Mouse (Mus musculus) thymus, postnatal 0 days (tissue): ENCODE results near the gene Gse1. TPM values are rescaled to one million over a fixed set of nuclear protein-coding genes. Genes with fewer than 3 reads are reported as not detected.

Source experiments
- DNase-seq: peaks from one replicate; pipeline ENCODE4 v3.0.0-alpha.2; 2015; ENCODE audit warnings: low spot score
- polyA plus RNA-seq: library from polyadenylated mRNA; unstranded; fragments of >200 nt; fragmentation: Nextera tagmentation; extraction: Ambion mirVana; gene quantifications from 2 replicates; pipeline ENCODE4 v1.2.1, GENCODE M21; 2015

The Gse1 gene
- polyA plus RNA-seq, 1 experiment from 2014 or later, result 35.9 TPM

DNA sequence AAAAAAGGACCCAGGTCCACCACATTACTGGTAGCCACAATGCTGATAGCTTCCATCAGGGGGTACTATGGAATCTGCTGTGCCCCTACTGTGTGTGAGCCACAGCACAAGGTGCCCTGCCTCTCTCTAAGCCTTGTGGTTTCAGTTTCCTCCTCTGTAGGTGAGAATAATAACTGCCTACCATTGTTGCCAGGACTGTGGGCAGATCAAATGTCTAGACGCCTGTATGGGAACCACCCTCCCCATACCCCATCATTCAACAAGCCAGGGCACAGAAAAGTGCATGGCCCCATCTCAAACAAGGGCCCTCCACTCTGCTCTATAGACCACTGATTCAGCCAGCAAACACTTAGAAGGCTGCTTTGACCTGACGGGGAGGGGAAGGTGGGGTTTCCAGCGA lies 168.5 kb downstream of the Gse1 start:
- DNase-seq, result no peak

DNA sequence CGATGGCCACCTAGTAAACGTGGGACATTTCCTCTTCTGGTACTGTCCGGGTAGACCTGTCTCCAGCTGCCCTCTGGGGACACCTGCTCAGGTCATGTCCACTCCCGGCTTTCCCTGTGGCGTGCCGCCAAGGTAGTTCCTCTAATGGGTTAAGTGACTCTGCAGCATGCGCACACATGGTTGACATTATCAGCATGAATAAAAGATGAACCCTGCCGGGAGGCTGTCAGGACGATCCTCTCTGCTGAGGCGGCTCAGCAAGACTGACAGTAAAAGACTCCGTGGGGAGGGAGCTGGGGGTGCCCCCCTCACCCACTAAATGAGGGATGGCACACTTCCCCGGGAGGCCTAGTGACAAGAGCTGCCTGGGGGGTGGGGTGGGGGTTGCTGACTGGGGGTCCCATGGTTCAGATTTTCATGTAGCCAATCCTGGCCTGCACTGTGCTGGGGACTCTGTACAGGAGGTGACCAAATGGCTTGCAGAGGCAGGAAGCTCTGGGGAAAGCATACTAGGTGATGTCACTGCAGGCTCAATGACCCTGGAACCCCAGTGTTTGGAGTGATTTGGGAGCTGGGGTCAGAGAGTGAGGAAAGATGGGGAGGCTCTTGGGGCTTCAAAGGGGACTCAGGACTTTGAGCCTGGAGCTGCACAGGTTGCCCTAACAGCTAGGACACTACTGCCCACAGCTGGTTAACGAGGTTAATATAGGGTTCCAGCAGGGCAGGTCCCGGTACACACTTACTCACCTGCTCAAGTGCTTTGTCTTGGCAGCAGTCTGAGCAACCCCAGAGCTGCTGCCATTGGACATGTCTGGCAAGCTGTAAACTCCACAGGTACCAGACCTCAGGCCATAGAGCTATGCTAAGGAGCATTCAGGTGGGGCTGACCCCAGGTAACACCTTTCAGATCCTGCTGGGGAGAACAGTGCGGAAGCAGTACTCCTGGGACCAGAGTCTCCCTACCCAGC lies 169.5 kb downstream of the Gse1 start:
- no peak for DNase-seq

DNA sequence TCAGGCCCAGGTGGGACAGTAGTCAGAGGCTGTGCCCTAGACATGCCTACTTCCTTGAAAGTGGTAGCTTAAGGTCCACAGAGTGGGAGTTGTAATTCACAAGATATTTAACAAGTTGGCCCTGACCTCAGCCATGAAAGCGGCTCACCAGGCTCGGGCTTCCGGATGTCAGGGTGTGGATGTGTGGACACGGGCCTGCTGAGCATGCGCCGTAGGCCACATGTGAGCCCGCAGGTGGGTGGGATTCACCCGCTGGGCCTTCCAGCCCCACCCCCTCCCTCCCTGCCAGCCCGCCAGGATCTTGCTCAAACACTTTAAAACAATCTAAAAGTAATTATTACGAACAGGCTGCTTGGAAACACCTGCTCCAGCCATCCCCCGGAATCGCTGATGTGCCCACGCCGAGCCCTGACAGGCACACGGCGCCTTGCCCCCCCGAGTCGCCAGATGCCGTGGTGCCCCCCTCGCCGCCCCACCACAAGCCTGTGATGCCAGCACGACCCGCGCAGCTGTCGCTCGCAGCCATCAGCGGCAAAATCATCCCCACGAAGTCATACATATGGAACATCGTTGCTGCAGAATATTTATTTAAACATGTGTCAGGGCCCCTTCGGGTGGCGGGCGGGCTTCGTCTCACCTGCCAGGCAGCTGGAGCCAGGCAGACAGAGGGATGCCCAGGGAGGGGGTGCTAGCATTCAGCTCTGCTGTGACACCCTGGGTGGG lies 171.1 kb downstream of the Gse1 start:
- DNase-seq, result peak; percentile 45

DNA sequence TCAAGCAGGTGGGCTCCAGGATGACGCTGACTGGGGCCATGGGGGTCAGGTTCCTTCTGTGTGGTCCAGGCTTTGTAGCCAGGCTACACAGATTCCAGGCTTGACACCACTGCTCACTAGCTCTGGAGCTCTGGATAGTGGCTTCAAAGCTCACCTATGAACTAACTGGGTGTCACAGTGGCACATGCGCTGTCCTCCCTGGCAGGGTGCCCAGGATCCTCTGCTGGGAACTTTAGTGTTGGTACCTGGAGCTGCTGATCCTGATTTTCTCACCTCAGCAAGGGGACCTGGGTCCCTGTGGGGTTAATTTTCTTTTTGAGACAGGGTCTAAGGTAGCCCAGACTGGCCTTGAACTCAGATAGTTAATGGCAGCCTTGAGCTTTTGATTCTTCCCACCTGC lies 173.0 kb downstream of the Gse1 start:
- DNase-seq, result no peak

DNA sequence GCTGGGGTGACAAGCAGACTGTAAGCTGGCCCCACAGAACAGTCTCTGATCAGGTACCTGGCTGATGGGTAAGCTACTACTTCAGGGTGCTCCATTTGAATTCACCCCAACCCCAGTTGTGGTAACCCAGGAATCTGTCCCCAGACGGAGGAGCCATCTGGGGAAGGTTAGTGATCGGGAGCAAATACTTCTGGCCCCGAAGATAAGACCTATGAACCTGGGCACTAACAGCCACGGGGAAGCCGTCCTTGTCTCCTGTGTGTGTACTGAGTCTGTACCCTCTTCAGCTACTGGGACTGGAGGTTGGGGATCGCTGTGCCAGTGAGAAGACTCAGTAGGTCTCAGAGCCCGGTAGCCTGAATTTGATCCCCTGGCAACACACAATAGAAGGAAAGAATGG lies 173.5 kb downstream of the Gse1 start:
- DNase-seq, result no peak

DNA sequence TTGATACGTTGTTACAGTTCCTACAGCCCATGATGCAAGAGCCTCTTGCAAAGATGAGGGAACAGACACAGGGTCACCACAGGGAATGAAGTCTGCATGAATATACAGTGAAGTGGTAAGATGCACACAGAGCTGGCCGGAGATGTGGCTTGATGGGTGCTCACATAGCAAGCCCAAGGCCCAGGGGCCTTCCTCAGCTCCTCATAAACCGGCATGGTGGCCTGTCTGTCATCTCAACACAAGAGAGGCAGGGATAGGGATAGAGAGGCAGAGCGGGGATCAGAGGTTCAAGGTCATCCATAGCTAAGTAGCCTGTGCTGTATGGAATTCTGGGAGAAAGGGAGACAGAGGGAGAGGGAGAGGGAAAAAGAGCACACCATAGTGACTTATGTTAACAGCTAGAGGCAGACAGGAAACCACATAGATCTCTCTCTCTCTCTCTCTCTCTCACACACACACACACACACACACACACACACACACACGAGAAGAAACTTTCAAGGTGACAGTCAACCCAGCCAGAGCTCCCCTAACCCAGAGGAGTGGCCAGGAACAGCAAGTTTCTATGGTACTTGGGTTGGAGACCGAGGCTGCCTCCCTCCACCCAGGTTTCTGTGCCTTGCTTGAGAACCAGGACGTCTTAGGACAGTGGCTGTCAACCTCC lies 175.5 kb downstream of the Gse1 start:
- DNase-seq, result peak; percentile 52

DNA sequence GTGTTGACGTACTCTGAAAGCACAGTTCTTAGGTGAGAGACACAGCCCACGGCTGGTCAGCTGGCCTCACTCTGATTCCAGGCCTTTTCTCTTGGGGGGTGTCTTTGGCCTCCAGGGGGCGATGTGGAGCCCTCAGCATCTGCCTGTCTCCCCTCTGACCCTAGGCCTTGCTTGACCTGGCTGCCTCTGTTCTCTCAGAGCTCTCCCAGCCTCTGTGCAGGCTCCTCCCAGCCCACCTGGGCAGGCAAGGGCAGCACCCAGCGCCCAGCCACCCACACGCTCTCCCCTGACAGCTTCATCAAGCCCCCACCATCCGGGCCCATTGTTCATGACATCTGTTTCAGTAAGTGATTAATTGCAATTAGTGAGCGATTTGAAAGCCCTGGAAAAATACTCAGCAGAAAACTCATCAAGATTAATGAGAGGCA lies 176.4 kb downstream of the Gse1 start:
- no peak for DNase-seq

DNA sequence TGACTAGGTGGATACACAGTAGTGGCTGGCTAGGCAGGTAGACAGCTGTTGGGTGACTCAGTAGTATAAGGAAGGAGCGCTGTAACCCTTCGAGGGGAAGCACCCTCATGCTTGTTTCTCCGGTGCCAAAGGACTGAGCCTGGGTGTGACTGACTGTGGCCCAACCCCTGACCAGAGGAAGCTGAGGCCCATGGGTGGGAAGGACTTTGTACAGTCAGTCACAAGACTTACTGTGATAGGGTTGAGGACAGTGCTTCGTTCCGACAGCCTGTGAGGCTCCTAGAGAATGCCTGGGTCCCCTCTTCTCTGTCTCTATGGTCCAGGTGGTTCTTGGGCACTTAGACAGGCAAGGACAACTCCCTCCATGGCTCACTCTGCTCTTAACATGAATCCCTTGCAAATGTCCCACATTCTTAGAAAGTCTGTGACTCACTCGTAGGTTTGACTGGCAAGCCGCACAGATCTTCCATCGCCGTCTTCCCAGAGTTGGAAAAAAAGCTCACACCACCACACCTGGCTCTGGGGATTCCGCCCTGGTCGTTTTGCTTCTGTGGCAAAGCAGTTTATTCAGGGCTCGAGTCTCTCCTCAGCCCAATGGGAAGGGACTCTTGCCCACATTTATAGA lies 177.9 kb downstream of the Gse1 start:
- no peak for DNase-seq

DNA sequence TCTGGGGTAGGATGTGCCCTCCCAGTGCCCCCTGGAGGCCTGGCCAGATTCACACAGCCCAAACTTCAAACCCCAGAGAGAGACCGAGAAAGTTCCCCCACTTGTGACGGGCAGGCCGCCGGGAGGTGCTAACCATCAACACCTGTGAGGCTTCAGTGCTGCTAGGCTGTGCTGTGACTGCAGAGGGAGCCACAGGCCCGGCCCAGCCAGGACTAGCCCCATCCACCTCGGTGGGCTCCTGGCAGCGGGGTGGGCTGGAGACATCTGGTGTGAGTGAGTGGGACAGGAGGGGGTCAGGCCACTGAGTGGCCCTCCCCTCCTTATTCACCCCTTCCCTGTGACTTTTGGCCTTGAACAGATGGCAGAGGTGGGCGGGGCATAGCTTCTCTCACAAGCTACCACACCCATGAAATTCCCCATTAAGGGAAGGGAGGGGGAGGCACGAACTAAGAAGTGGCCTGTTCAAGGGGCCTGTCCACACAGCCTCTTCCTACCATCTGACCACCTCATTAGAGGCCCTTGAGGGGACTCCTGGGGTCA lies 179.5 kb downstream of the Gse1 start:
- peak; percentile 87 for DNase-seq

DNA sequence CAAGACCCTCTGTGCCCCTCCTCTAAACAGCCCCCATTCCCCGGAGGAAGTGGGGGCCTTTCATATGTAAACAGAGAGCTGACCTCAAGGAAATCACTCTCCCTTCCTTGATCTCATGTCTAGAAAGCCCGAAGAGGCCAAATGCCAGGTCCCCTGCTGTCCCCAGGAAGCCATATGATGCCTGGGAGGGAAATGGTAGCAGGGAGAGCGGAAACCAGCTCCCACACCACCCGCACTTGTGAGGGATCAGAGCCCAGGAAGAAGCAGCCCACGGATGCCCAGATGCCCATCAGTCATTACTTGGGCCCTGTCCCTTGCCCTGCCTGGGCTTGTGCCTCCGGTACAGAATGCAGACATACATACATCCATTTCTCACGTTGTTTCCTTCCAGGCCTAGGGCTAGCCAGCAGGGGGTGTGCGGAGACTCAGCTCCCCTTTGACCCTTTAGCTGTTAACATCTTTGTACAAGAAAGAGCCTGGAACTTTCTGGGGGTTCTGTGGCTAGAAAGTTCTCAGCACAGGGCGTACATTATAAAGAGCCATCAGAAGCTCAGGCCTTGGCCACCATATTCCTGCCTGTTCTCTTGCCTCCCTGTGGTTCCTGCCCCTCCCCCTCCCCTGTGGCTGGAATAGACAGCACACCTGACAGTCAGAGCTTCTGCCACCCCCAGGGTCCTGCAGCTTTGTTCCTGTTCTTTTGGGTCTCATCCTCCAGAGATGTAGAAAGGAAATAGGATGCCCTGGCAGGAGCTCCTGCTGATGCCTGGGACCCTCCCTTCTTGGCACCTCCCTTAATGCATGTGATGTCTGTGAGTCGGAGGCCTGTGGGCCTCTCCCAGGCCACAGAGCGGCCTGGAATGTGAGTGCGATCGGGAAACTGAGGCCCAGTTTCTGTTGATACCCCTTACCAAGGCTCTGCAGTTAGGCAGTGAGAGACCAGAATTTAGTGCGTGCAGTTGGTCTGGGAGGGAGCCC lies 180.3 kb downstream of the Gse1 start:
- peak; percentile 43 for DNase-seq

DNA sequence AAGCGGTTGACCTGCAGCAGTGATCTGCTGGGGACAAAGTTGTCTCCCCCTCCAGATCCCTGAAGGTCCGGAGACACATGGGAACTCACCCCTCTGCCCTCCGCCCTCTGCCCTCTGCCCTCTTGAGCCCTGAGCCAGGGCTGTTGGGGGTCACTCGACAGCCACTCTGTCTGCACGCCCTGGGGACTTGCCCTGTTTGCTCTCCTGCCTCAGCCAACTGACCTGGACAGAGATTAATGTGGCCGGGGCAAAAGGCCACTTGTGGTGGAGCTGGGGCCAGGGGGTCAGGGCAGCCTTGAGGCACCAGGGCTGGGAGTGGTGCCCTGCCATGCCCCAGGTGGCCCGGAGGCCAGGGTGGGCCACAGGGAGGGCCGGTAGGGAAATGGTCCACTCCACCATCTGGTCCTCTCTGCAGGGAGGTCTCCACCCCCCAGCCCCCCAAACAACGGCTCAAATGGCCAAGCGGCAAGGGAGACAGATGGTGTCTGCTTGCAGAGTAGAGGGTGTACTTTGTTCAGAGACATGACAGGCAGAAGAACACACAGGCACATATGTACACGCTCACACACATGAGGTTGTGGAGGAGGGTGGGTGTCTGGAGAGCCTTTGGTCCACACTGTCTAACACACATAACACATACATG lies 181.2 kb downstream of the Gse1 start:
- DNase-seq, result no peak

DNA sequence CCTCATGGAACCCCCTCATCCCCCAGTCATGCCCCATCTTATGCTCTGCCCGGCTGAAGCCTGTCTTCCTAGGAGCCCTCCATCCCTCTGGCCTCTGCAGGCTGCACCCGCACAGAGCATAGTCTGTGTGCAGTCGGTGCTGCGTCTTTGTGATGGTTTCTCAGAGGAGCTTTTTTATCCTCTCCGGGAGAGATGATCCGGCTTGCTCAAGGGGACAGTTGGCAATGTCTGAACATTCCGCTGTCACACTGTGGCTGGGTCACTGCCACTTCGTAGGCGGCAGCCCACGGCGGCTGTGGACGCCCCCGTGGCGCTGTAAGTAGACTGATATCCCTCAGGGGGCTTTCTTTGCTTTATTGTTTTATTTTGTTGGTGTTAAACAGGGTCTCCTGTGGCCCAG lies 182.8 kb downstream of the Gse1 start:
- no peak for DNase-seq

DNA sequence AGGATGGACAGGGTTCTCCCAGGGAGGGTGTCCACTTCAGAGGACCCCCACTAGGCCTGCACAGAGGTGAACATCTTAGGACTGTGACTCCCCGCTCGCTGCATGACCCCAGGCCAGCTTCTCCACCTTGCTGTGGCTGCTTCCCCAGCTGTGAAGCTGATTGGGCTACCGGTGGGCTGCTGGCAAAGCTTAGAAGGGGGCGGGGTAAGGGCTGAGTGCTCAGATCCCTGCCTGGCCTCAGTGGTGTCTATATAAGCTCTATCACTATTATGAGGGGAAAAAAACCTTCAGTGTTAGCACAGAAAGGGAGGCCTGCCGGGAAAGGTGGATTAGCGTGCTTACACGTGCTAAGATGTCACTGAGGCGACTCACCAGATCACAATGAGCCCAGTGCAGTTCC lies 183.6 kb downstream of the Gse1 start:
- no peak for DNase-seq

DNA sequence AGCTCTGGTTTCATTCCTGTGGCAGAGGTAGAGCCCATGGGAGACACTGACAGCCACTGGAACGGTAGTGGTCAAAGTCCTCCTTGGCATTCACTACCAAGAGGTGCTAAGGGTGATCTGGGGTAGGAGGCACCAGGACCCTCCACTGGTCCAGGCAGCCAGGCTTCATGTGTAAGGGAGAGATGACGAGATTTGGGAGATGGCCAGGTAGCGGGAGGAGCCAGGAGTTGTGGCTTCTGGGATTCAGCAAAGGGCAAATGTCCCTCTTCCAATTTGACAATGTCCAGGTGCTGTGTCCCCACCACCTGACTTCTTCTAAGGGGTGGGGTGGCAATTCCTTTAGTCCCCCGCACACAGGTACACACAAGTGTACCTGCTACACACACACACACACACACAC lies 184.1 kb downstream of the Gse1 start:
- DNase-seq, result no peak

DNA sequence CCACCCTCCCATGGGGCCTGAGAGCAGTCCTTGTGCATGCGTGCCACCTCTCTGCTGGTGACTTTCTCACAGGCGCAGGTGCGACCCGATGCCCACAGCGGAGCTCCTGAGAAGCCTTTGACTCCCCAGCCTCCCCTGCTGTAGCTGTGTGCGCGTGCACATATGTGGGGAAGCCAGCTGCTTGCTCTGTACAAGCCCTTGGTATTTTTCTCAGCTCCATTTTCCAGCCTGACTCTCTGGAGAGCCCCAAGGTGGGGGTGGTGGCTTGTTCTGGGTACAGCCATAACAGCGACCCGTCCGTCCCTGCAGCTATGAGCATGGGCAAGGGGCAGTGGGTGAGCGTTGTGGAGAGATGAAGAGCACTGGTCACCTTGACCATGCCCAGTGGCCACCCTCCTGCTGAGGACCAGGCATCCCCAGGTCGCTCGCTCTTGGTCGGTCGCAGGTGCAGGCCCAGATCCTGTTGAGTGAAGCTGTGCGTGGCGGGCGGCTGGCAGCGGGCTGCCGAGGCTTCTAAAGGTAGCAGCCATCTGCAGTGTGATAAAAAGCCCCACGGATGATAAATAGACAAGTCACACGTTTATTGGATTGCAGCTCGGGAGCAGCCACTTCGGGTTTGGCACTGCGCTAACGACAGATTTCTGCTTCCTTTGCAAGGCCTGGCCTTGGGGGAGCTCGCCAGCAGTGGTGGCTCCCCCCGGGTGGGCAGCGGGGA lies 184.8 kb downstream of the Gse1 start:
- DNase-seq, result peak; percentile 80

DNA sequence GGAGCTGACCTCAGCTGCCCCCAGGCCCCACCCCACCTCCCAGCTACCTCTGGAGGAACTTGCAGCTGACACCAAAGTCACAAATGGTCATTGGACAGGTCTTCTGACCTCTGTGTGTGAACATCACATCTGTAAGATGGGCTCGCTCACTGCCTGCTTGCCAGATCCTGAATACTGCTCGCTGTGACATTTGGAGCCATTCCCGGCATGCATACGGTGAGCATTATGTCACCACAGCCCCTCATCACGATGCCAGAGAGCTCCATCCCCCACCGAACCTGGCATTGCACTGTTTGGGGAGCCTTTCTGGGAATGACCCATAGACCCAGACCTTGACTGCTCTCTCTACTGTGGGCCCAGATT lies 185.4 kb downstream of the Gse1 start:
- no peak for DNase-seq

DNA sequence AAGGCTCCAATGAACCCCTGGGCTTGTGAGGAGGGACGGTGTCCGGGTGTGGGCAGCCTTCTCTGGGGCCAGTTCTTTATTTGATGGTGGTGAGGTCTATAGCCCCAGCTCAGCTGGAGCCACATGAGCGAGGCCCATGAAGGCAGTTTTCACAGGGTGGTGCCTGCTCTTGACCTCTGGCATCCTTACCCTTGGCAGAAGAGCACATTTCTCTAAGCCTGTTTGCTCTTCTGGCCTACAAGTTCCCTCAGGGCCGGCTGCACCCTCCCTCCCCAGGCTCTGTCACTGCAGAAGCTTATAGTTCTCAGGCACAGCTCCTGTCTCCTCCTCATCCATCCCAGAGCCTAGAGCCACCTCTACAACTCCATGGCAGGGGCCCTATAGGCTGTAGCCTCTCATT lies 186.0 kb downstream of the Gse1 start:
- DNase-seq, result no peak

DNA sequence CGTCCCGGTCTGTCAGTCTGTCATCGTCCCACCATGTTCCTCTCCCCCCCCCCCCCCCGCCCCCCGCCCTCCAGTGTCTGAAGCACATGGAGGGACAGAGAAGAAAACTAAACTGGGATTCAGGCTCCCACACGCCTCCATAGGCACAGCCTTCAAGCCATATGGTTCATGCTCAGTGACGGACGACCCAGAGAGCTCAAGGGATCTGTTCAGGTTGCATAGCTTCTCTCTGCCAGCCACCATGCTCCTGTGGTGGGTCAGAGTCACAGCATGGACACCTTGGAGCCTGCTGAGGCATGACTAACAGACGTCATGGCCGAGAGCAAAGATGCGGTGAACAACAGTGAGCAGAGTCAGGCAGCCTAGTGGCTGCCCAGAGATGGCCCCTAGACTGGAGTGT lies 187.2 kb downstream of the Gse1 start:
- DNase-seq, result no peak

DNA sequence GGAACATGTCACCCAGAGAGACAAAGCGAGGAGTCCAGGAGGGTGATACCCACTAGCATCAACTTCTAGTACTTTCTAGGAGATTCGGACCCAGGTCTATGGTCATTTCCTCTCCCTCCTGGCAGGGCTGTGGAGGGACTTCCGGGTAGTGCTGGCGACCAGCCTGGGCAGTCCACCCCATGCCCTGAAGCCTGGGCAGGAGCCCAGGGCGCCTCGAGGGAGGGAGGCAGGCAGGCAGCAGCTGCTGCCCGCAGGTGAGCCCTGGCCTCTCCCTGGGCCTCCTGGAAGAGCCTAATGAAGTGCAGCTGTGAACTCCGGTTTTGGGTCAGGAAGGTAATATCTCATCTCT lies 187.9 kb downstream of the Gse1 start:
- no peak for DNase-seq
